Mouse (Mus musculus): ENCODE data around the gene Fga.

DNA sequence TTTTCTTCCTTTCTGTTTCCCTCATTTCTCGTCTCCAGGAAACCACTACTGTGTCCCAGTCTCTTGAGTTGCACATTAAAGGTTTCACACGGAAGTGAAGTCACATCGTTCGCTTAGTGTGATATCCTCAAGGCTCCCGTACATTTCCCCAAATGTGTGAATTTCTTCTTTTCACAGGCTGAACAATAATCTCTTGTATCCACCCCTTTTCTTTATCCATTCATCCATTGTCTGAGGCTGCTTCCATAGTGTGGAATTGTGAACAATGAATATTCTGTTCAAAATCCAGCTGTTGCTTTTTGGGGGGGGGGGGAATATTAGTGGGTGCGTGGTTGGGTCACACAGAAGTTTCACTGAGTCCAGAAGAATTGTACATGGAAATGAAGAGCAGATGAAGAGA, 840 bp upstream of the Fga start:
- TF ChIP-seq CTCF (IDR thresholded peaks at IDR 0.05; ENCODE audit: control insufficient read depth, insufficient read depth, insufficient read length) (no peak), MYOD1 (IDR thresholded peaks at IDR 0.05; ENCODE audit: control insufficient read depth, insufficient read length, low read depth) (no peak), MYOG (IDR thresholded peaks at IDR 0.05; ENCODE audit: control insufficient read depth, extremely low read depth, insufficient read length) (no peak), MAX (IDR thresholded peaks at IDR 0.05) (no peak), USF1 (IDR thresholded peaks at IDR 0.05; ENCODE audit: low read depth) (no peak)

Measured in C2C12 (cell line).